Mouse (Mus musculus): ENCODE data around the gene Rab3il1. TPM values are rescaled to one million over a fixed set of nuclear protein-coding genes. Genes with fewer than 3 reads are reported as not detected.
A peak's percentile ranks its signal among the peaks of the same experiment; 100 is the strongest.

Gene Rab3il1
- polyA plus RNA-seq, 1 experiment from 2014 or later: 30.6 TPM

DNA sequence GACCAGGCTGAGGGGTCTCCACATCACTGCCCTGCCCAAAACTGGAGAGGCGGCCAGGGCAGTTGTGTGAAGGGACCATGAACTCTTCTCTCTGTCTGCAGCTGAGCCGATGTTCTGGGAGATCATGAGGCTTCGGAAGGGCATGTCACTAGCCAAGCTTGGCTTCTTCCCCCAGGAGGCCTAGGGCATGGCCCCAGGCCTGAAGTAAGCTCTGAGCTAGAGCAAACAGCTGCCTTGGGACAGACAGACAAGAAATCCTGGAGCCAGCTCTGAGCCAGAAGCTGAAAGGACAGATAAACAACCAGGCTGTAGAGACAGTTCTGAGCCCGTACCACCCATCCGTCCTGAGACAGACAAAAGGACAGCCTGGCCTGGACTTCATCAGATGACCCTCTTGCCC lies 32.9 kb downstream of the Rab3il1 start:
- Histone ChIP-seq H3K27ac (no peak overlapping the region), H3K9me3 (replicated peaks; ENCODE audit: low read length) (no peaks in the 10 kb centered on the region), H3K4me3 (replicated peaks; ENCODE audit: low read depth, low read length) (no peak overlapping the region), H3K36me3 (ENCODE audit: insufficient read depth, low read length) (no peaks in the 10 kb centered on the region), H3K4me1 (replicated peaks; ENCODE audit: insufficient read depth, low read length) (peaks cover 7% of the 10 kb centered on the region; the same call in 1 of the 2 replicates), H3K4me2 (ENCODE audit: low read length) (no peak overlapping the region), H3K9ac (ENCODE audit: low read depth, low read length) (no peak overlapping the region), H3K27me3 (ENCODE audit: insufficient read depth, low read length) (no peaks in the 10 kb centered on the region)
- no peak for ATAC-seq (replicated peaks; ENCODE audit: low FRiP score, low read depth)
- no peak for DNase-seq (ENCODE audit: low spot score)
- TF ChIP-seq CTCF (IDR thresholded peaks at IDR 0.05; ENCODE audit: low read depth): no peak
- WGBS: 73% methylated on average over 5 of the region's 5 CpGs

GRCm38 (mm10) chr19:10034785-10035447 lies 33.4 kb downstream of the Rab3il1 start:
- H3K4me2 ChIP-seq (ENCODE audit: low read length): no peak overlapping the region
- H3K4me1 ChIP-seq (replicated peaks; ENCODE audit: insufficient read depth, low read length): peaks cover 7% of the 10 kb centered on the region; the same call in 1 of the 2 replicates
- no peak overlapping the region for H3K4me3 ChIP-seq (replicated peaks; ENCODE audit: low read depth, low read length)
- peak; percentile 91 for TF ChIP-seq CTCF (IDR thresholded peaks at IDR 0.05; ENCODE audit: low read depth)
- H3K27ac ChIP-seq: no peak overlapping the region
- WGBS: 55% methylated on average over 8 of the region's 8 CpGs
- DNase-seq (ENCODE audit: low spot score) (peak; percentile 82), ATAC-seq (replicated peaks; ENCODE audit: low FRiP score, low read depth) (peak; percentile 65)
- H3K9ac ChIP-seq (ENCODE audit: low read depth, low read length): no peak overlapping the region
- no peaks in the 10 kb centered on the region for H3K27me3 ChIP-seq (ENCODE audit: insufficient read depth, low read length)
- H3K9me3 ChIP-seq (replicated peaks; ENCODE audit: low read length): no peaks in the 10 kb centered on the region
- no peaks in the 10 kb centered on the region for H3K36me3 ChIP-seq (ENCODE audit: insufficient read depth, low read length)

DNA sequence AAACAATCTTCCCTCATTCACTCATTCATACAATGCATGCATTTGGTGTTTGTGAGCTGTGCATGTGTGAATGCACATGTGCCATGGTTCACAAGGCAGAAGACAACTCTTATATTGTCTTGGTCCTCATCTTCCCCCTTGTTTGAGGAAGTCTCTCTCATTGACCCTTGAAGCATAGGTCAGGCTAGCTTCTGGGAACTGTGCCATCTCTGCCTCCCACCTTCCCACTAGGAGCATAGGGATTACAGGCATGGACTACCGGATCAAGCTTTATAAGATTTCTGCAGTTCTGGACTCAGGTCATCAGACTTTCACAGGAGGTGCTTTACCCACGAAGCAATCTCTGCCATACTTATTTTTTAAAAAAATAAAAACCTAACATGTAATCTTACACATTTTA lies 36.1 kb downstream of the Rab3il1 start:
- Histone ChIP-seq H3K4me2 (ENCODE audit: low read length) (no peak overlapping the region), H3K4me1 (replicated peaks; ENCODE audit: insufficient read depth, low read length) (peaks cover 7% of the 10 kb centered on the region; the same call in 1 of the 2 replicates), H3K36me3 (ENCODE audit: insufficient read depth, low read length) (no peaks in the 10 kb centered on the region), H3K4me3 (replicated peaks; ENCODE audit: low read depth, low read length) (no peak overlapping the region), H3K9ac (ENCODE audit: low read depth, low read length) (no peak overlapping the region), H3K27me3 (ENCODE audit: insufficient read depth, low read length) (no peaks in the 10 kb centered on the region), H3K27ac (no peak overlapping the region), H3K9me3 (replicated peaks; ENCODE audit: low read length) (no peaks in the 10 kb centered on the region)
- DNase-seq (ENCODE audit: low spot score) (peak; percentile 47), ATAC-seq (replicated peaks; ENCODE audit: low FRiP score, low read depth) (no peak)
- TF ChIP-seq CTCF (IDR thresholded peaks at IDR 0.05; ENCODE audit: low read depth): no peak
- WGBS: 18% methylated on average over 2 of the region's 2 CpGs

DNA sequence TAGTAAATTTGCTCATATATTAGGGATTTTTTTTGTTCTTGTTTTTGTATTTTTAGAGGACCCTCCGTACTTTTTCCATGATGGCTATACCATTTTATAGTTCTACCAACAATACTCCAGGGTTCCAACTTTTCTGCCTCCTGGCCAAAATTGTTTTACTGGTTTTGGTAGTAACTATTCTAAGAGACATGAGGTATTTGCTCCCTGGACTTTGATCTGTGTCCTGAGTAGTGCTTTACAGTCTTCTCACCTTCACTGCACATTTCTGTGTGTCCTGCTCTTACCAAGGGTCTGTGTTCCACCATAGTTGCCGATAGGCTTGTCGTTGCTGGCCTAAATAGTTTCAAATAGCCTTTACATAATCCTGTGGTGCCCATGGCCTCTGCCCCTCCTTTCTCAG lies 36.9 kb downstream of the Rab3il1 start:
- H3K36me3 ChIP-seq (ENCODE audit: insufficient read depth, low read length): no peaks in the 10 kb centered on the region
- no peak overlapping the region for H3K4me2 ChIP-seq (ENCODE audit: low read length)
- H3K9ac ChIP-seq (ENCODE audit: low read depth, low read length): no peak overlapping the region
- H3K27me3 ChIP-seq (ENCODE audit: insufficient read depth, low read length): no peaks in the 10 kb centered on the region
- H3K9me3 ChIP-seq (replicated peaks; ENCODE audit: low read length): no peaks in the 10 kb centered on the region
- H3K27ac ChIP-seq: peak overlapping the region; percentile 63
- ATAC-seq (replicated peaks; ENCODE audit: low FRiP score, low read depth): no peak
- no peak overlapping the region for H3K4me3 ChIP-seq (replicated peaks; ENCODE audit: low read depth, low read length)
- H3K4me1 ChIP-seq (replicated peaks; ENCODE audit: insufficient read depth, low read length): peaks cover 7% of the 10 kb centered on the region; the same call in 1 of the 2 replicates
- 76% methylated on average over 3 of the region's 3 CpGs for WGBS
- no peak for DNase-seq (ENCODE audit: low spot score)
- no peak for TF ChIP-seq CTCF (IDR thresholded peaks at IDR 0.05; ENCODE audit: low read depth)

DNA sequence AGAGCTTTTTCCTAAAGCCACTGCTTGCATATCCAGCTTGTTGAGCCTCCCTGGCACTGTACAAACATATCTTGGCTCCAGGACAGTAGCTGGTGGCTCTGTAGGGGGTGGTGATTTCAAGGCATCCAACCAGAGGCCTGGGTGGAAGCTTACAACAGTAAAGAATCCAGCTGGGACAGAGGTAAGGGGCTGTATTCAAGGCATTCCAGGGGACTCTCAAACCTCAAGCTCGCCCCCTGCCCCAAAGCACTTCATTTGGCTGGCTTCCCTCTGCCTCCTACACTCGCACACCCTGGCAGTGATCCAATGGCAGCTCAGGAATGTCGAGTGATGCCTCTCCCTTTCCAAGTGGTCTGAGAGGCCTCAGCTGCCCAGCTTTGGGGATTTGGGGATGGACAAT lies 37.4 kb downstream of the Rab3il1 start:
- H3K27ac ChIP-seq: peak overlapping the region; percentile 63
- H3K27me3 ChIP-seq (ENCODE audit: insufficient read depth, low read length): no peaks in the 10 kb centered on the region
- H3K9me3 ChIP-seq (replicated peaks; ENCODE audit: low read length): no peaks in the 10 kb centered on the region
- peaks cover 12% of the 10 kb centered on the region; the same call in 1 of the 2 replicates for H3K4me1 ChIP-seq (replicated peaks; ENCODE audit: insufficient read depth, low read length)
- no peak overlapping the region for H3K4me3 ChIP-seq (replicated peaks; ENCODE audit: low read depth, low read length)
- DNase-seq (ENCODE audit: low spot score): peak; percentile 61
- H3K9ac ChIP-seq (ENCODE audit: low read depth, low read length): 0 out of 2 replicates have a peak overlapping the region, but pooled peaks have one; percentile 13
- WGBS: 7% methylated on average over 3 of the region's 3 CpGs
- no peaks in the 10 kb centered on the region for H3K36me3 ChIP-seq (ENCODE audit: insufficient read depth, low read length)
- no peak for ATAC-seq (replicated peaks; ENCODE audit: low FRiP score, low read depth)
- H3K4me2 ChIP-seq (ENCODE audit: low read length): no peak overlapping the region; the same call in 1 of the 2 replicates
- no peak for TF ChIP-seq CTCF (IDR thresholded peaks at IDR 0.05; ENCODE audit: low read depth)

- H3K4me2 ChIP-seq (ENCODE audit: low read length): no peak overlapping the region
Measured at GRCm38 (mm10) chr19:10039615-10040014, 38.1 kb downstream of the Rab3il1 start.

More at GRCm38 (mm10) chr19:10039615-10040014, 38.1 kb downstream of the Rab3il1 start:
- no peaks in the 10 kb centered on the region for H3K36me3 ChIP-seq (ENCODE audit: insufficient read depth, low read length)
- H3K4me3 ChIP-seq (replicated peaks; ENCODE audit: low read depth, low read length): no peak overlapping the region
- H3K9me3 ChIP-seq (replicated peaks; ENCODE audit: low read length): no peaks in the 10 kb centered on the region
- peak; percentile 36 for DNase-seq (ENCODE audit: low spot score)
- peak; percentile 71 for TF ChIP-seq CTCF (IDR thresholded peaks at IDR 0.05; ENCODE audit: low read depth)
- 90% methylated on average over 2 of the region's 2 CpGs for WGBS
- H3K27me3 ChIP-seq (ENCODE audit: insufficient read depth, low read length): no peaks in the 10 kb centered on the region
- no peak overlapping the region for H3K27ac ChIP-seq
- peaks cover 12% of the 10 kb centered on the region; the same call in 1 of the 2 replicates for H3K4me1 ChIP-seq (replicated peaks; ENCODE audit: insufficient read depth, low read length)
- ATAC-seq (replicated peaks; ENCODE audit: low FRiP score, low read depth): no peak
- no peak overlapping the region for H3K9ac ChIP-seq (ENCODE audit: low read depth, low read length)

Data from kidney, postnatal 0 days (tissue).